Mouse (Mus musculus) olfactory bulb, adult 2 months (tissue): ENCODE measurements at regions not wholly inside any gene's neighbourhood (a gene's known extent, or its start where the extent isn't known, plus 50 kb on each side); places are given as distances from the start of the nearest gene placed in this dataset.

Source experiments
- CTCF ChIP-seq: fragments of 200-500 bp; IDR thresholded peaks from 2 replicates; pipeline ENCODE4 v1.5.1; 2012; ENCODE audit warnings: low read depth, mild to moderate bottlenecking, low read length, moderate library complexity; ENCODE audit not compliant: insufficient read depth
- POLR2A ChIP-seq: fragments of 200-500 bp; IDR thresholded peaks from 2 replicates; pipeline ENCODE4 v1.6.1; 2012; ENCODE audit warnings: mild to moderate bottlenecking, low read depth, low read length, moderate library complexity; ENCODE audit not compliant: insufficient read depth

DNA sequence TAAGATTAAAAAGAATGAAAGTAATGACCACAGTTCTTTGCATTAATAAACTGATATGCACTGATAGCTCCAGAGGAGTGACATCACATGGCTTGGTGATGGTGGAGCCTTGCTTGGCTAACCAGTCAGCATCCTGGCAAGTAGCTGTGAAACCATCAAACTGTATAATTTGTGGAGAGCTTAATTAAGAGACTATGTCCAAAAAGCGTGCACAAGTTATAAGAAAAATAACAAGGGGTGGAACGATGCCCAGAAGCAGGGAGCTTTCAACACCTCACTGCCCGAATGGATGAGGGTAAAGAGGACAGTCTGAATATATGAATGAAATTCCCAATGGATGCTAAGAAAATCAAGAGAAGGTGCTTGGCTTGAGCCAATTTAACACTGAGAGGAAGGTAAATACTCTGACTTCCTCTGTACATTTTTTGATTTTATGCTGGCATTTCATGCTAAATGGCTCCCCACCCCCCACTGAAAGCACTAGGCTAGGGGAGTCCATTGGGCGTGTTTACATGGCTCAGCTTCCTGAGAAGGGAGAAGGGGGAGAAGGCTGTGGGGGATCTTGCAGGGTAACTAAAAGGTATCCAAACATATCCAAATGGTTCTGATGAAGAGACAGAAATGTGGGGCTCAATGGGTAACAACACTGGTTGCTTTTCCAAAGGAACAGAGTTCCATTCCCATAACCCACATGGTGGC is 150.2 kb upstream of the L3mbtl3 start:
- TF ChIP-seq CTCF: no peak
- no peak for TF ChIP-seq POLR2A
